Mouse (Mus musculus) brain, embryonic 14.5 days (tissue): ENCODE results near the gene Krtap1-4.
"Not testable (repeated sequence)": the region's sequence is repeated elsewhere in the genome, so short reads cannot be mapped to it uniquely, and the experiment has no call there.

Experiments used
- CTCF ChIP-seq: fragments of 200-500 bp; IDR thresholded peaks from 2 replicates; pipeline ENCODE4 v1.5.1; 2012; ENCODE audit warnings: inconsistent platforms, mild to moderate bottlenecking, moderate library complexity, borderline replicate concordance; ENCODE audit not compliant: insufficient read depth, insufficient read length; ENCODE audit errors: extremely low read depth
- POLR2A ChIP-seq: fragments of 200-500 bp; IDR thresholded peaks from 2 replicates; pipeline ENCODE4 v1.6.1; 2012; ENCODE audit warnings: mild to moderate bottlenecking, inconsistent platforms, borderline replicate concordance; ENCODE audit not compliant: poor library complexity, insufficient read depth, insufficient read length, severe bottlenecking; ENCODE audit errors: extremely low read depth

DNA sequence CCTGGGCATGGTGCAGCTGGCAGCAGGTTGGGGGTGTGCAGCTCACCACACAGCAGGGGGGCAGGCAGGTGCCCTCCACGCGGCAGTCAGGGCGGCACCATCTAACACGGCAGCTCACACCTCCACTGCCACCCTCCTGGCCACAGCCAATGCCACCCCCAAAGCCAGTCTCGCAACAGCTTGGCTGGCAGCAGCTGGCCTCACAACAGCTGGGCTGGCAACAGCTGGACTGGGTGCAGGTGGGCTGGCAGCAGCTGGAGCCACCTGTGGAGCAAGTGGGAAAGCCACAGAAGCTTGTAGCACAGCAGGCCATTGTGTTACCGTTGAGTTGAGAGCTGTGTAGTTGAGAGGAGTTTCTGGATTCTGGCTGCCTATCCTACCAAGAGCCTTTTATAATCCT, 14.3 kb upstream of the Krtap1-4 start, which contains the start of gene Krtap9-3:
- not testable (repeated sequence) for TF ChIP-seq CTCF, POLR2A
